Mouse (Mus musculus): Measurements from ENCODE around the gene Plekho1.
"Not testable (repeated sequence)": the region's sequence is repeated elsewhere in the genome, so short reads cannot be mapped to it uniquely, and the experiment has no call there.

The Plekho1 gene

GRCm38 (mm10) chr3:95995802-95996428 is at the start of gene Plekho1:
Gene Plekho1, minus strand, starts transcription at chr3:95996001.
- DNase-seq (ENCODE audit: low read depth, low spot score), result peak; percentile 53

- DNase-seq (ENCODE audit: low read depth, low spot score), result not testable (repeated sequence)
These were observed 48.8 kb upstream of the Plekho1 start for GRCm38 (mm10) chr3:96044559-96044958.

- DNase-seq (ENCODE audit: low read depth, low spot score), result no peak
These were observed 47.3 kb upstream of the Plekho1 start for GRCm38 (mm10) chr3:96043104-96043503.

GRCm38 (mm10) chr3:96041079-96041478 is 45.3 kb upstream of the Plekho1 start:
- no peak for DNase-seq (ENCODE audit: low read depth, low spot score)

- no peak for DNase-seq (ENCODE audit: low read depth, low spot score)
These were observed 44.8 kb upstream of the Plekho1 start for GRCm38 (mm10) chr3:96040663-96041006.

- DNase-seq (ENCODE audit: low read depth, low spot score), result no peak
These were observed 44.3 kb upstream of the Plekho1 start for GRCm38 (mm10) chr3:96039857-96040662.

- DNase-seq (ENCODE audit: low read depth, low spot score), result no peak
These were observed 43.0 kb upstream of the Plekho1 start for GRCm38 (mm10) chr3:96038851-96039250.

- DNase-seq (ENCODE audit: low read depth, low spot score), result no peak
These were observed 42.4 kb upstream of the Plekho1 start for GRCm38 (mm10) chr3:96038156-96038555.

- no peak for DNase-seq (ENCODE audit: low read depth, low spot score)
These were observed 41.0 kb upstream of the Plekho1 start for GRCm38 (mm10) chr3:96036796-96037195.

GRCm38 (mm10) chr3:96033046-96033445 is 37.2 kb upstream of the Plekho1 start:
- no peak for DNase-seq (ENCODE audit: low read depth, low spot score)

GRCm38 (mm10) chr3:96032652-96033017 is 36.8 kb upstream of the Plekho1 start:
- no peak for DNase-seq (ENCODE audit: low read depth, low spot score)

GRCm38 (mm10) chr3:96031991-96032651 is 36.3 kb upstream of the Plekho1 start:
- DNase-seq (ENCODE audit: low read depth, low spot score), result no peak

GRCm38 (mm10) chr3:96029766-96030165 is 34.0 kb upstream of the Plekho1 start:
- no peak for DNase-seq (ENCODE audit: low read depth, low spot score)

GRCm38 (mm10) chr3:96029336-96029735 is 33.5 kb upstream of the Plekho1 start:
- no peak for DNase-seq (ENCODE audit: low read depth, low spot score)

- DNase-seq (ENCODE audit: low read depth, low spot score), result peak; percentile 57
These were observed 32.1 kb upstream of the Plekho1 start for GRCm38 (mm10) chr3:96027875-96028274.

GRCm38 (mm10) chr3:96027145-96027544 is 31.3 kb upstream of the Plekho1 start:
- no peak for DNase-seq (ENCODE audit: low read depth, low spot score)

GRCm38 (mm10) chr3:96021421-96022128 is 25.8 kb upstream of the Plekho1 start:
- DNase-seq (ENCODE audit: low read depth, low spot score), result no peak

- DNase-seq (ENCODE audit: low read depth, low spot score), result no peak
These were observed 24.9 kb upstream of the Plekho1 start for GRCm38 (mm10) chr3:96020735-96021134.

GRCm38 (mm10) chr3:96017461-96017860 is 21.7 kb upstream of the Plekho1 start:
- DNase-seq (ENCODE audit: low read depth, low spot score), result peak; percentile 76

- no peak for DNase-seq (ENCODE audit: low read depth, low spot score)
These were observed 20.6 kb upstream of the Plekho1 start for GRCm38 (mm10) chr3:96016257-96016889.

- DNase-seq (ENCODE audit: low read depth, low spot score), result no peak
These were observed 19.9 kb upstream of the Plekho1 start for GRCm38 (mm10) chr3:96015681-96016080.

- DNase-seq (ENCODE audit: low read depth, low spot score), result no peak
These were observed 17.0 kb upstream of the Plekho1 start for GRCm38 (mm10) chr3:96012805-96013204.

All from 3T3-L1 (cell line).